Mouse (Mus musculus) heart, embryonic 14.5 days (tissue): ENCODE measurements around the gene Ccdc65. TPM values are rescaled to one million over a fixed set of nuclear protein-coding genes. Genes with fewer than 3 reads are reported as not detected.
"Not testable (repeated sequence)": the region's sequence is repeated elsewhere in the genome, so short reads cannot be mapped to it uniquely, and the experiment has no call there.

Source experiments
- ATAC-seq: fragments of 200-750 bp; cut with Nextera tagmentation; 2 replicates; pipeline ENCODE4 v1.8.0; 2017; ENCODE audit warnings: low read depth, moderate TSS enrichment; ENCODE audit not compliant: insufficient number of reproducible peaks, insufficient read depth, low FRiP score
- H3K27ac ChIP-seq, 2 experiments: fragments of 200-500 bp in 1 of 2; fragments of 300-500 bp in 1 of 2; sonication (generic) in 1 of 2; replicated peaks in 1 of 2; 2 replicates each; pipeline ENCODE4 v1.5.1; 2012 to 2014; ENCODE audit warnings: low read depth in 2 of 2, low read length in 2 of 2, control low read depth in 1 of 2, mild to moderate bottlenecking in 1 of 2, mixed read lengths in 1 of 2; ENCODE audit not compliant: control insufficient read depth in 1 of 2, insufficient read depth in 1 of 2
- H3K27me3 ChIP-seq: fragments of 300-500 bp; sonication (generic); 2 replicates; pipeline ENCODE4 v1.6.1; 2014; ENCODE audit warnings: mild to moderate bottlenecking, low read length, control low read depth; ENCODE audit not compliant: control insufficient read depth, insufficient read depth
- H3K36me3 ChIP-seq: fragments of 300-500 bp; sonication (generic); 2 replicates; pipeline ENCODE4 v1.6.1; 2014; ENCODE audit warnings: mild to moderate bottlenecking, control low read depth, low read length, mixed read lengths; ENCODE audit not compliant: control insufficient read depth, insufficient read depth
- H3K4me1 ChIP-seq, 2 experiments: fragments of 200-500 bp in 1 of 2; fragments of 300-500 bp in 1 of 2; sonication (generic) in 1 of 2; 2 replicates each; pipeline ENCODE4 v1.6.1; 2012 to 2014; ENCODE audit warnings: low read length in 2 of 2, control low read depth in 1 of 2, mixed read lengths in 1 of 2; ENCODE audit not compliant: control insufficient read depth in 2 of 2, insufficient read depth in 2 of 2
- H3K4me2 ChIP-seq: fragments of 300-500 bp; sonication (generic); 2 replicates; pipeline ENCODE4 v1.6.1; 2014; ENCODE audit warnings: mild to moderate bottlenecking, low read length
- H3K4me3 ChIP-seq, 2 experiments: fragments of 200-500 bp in 1 of 2; fragments of 300-500 bp in 1 of 2; sonication (generic) in 1 of 2; 2 replicates each; pipeline ENCODE4 v1.5.1; 2012 to 2014; ENCODE audit warnings: low read length in 2 of 2, mild to moderate bottlenecking in 2 of 2, control low read depth in 1 of 2, low read depth in 1 of 2, moderate library complexity in 1 of 2; ENCODE audit not compliant: control insufficient read depth in 1 of 2, insufficient read depth in 1 of 2
- H3K9ac ChIP-seq: fragments of 300-500 bp; sonication (generic); 2 replicates; pipeline ENCODE4 v1.6.1; 2014; ENCODE audit warnings: mild to moderate bottlenecking, low read length
- H3K9me3 ChIP-seq: fragments of 300-500 bp; sonication (generic); 2 replicates; pipeline ENCODE4 v1.6.1; 2016; ENCODE audit warnings: low read length, control low read depth; ENCODE audit not compliant: control insufficient read depth
- WGBS: fragments of 180-500 bp; shearing (Covaris S2); extraction: QIAGEN DNeasy Blood & Tissue Kit; methylation state at CpG from one replicate; pipeline ENCODE4 v1.1.7; 2014; 5-methylcytosine and 5-hydroxymethylcytosine counted together
- polyA plus RNA-seq: library from polyadenylated mRNA; unstranded; fragments of >200 nt; fragmentation: Nextera tagmentation; extraction: Ambion mirVana; gene quantifications from 2 replicates; pipeline ENCODE4 v1.2.1, GENCODE M21; 2014

Gene Ccdc65
- polyA plus RNA-seq, 1 experiment from 2014 or later, result 0.89 TPM

DNA sequence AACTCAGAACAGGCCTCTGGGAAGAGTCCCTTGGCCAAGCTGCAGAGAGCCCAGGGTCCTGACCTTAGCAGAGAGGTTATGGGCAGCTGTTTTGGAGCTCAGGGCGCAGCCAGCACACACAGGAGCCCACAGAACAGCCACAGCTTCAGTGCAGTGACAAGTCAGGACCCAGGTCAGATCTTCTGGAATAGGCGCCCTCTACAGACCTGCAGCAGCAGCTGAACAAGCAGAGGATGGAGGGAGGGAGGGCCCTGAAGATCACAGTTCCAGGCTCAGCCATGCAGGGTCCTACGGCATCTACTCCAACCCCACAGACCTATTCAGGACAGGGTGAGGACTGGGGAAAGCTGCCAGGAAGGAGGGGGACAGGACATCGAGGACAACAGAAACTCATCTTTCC, 30.8 kb downstream of the Ccdc65 start:
- no peak overlapping the region for H3K4me3 ChIP-seq
- no peak overlapping the region for H3K27ac ChIP-seq
- H3K4me2 ChIP-seq, result no peak overlapping the region
- WGBS, result 65% methylated on average over 4 of the region's 4 CpGs
- ATAC-seq, result no peak
- no peaks in the 10 kb centered on the region for H3K9me3 ChIP-seq
- no peak overlapping the region for H3K9ac ChIP-seq
- H3K27me3 ChIP-seq, result no peaks in the 10 kb centered on the region
- H3K36me3 ChIP-seq, result peaks cover 66% of the 10 kb centered on the region
- H3K4me1 ChIP-seq, result peaks cover 6 to 7% of the 10 kb centered on the region in 2 experiments; a peak in 3 of 4 replicates

DNA sequence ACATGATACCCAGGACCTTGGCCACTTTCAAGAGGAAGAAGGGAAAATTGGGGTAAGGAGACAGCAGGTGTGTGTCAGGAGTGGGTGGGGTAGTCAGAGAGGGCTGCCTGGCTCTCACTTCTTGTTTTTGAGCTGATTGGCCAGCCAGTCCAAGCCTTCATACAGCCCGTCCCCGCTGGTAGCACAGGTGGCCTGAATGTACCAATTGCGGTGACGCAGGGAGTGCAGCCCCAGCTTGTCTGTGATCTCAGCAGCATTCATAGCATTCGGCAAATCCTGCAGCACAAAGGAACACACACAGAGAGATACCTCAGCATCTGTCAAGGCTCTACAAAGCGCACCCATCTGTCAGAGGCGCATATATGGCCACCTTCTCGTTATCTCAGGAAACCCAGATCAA, 32.2 kb downstream of the Ccdc65 start:
- 90% methylated on average over 8 of the region's 8 CpGs for WGBS
- Histone ChIP-seq H3K4me1 (peaks cover 4 to 8% of the 10 kb centered on the region in 2 experiments), H3K36me3 (peaks cover 66% of the 10 kb centered on the region), H3K9ac (no peak overlapping the region), H3K27ac (no peak overlapping the region), H3K9me3 (no peaks in the 10 kb centered on the region), H3K4me2 (no peak overlapping the region), H3K4me3 (no peak overlapping the region), H3K27me3 (no peaks in the 10 kb centered on the region)
- ATAC-seq, result no peak

DNA sequence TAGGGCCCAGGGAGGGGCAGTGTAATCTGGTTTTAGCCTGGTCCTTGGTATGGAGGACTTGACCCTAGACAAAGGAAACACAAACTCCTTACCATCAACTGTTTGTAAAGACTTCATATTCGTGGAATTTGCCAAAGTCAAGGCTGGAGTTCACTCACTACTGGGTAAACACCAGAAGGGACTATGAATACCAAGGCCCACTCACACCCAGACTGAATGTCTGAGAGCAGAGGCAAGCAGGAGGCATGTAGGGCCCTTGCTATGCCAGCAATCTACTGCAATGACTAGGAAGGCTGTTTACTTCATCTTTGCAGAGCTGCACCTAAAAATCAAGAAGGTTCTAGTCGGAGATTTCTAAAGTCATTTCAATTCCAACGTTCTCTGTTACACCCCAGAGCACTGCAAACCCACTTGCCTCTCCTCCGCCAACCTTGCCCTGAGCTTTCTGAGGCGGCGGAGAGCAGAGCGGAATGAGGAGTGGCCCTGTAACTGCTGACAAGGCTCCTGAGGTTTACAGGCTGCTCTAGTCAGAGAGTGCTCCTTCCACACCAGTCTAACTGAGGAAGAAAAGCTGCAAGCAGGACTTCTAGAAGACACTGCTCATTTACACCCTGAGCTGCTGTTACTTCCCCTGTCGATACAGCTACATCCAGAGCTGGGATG, 34.9 kb downstream of the Ccdc65 start:
- H3K9ac ChIP-seq, result no peak overlapping the region
- H3K36me3 ChIP-seq, result peaks cover 43% of the 10 kb centered on the region
- H3K4me2 ChIP-seq, result no peak overlapping the region
- 81% methylated on average over 8 of the region's 8 CpGs for WGBS
- no peak for ATAC-seq
- H3K4me3 ChIP-seq, result no peak overlapping the region
- H3K9me3 ChIP-seq, result no peaks in the 10 kb centered on the region
- H3K27me3 ChIP-seq, result no peaks in the 10 kb centered on the region
- peaks cover 13 to 30% of the 10 kb centered on the region in 2 experiments for H3K4me1 ChIP-seq
- no peak overlapping the region for H3K27ac ChIP-seq

DNA sequence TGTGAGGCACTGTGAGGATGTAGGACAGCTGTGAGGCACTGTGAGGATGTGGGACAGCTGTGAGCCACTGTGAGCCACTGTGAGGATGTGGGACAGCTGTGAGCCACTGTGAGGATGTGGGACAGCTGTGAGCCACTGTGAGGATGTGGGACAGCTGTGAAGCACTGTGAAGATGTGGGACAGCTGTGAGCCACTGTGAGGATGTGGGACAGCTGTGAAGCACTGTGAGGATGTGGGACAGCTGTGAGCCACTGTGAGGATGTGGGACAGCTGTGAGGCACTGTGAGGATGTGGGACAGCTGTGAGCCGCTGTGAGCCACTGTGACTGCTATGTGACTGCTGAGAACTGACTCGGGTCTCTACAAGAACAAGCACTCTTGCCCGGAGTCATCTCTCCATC, 35.9 kb downstream of the Ccdc65 start:
- not testable (repeated sequence) for ATAC-seq, H3K4me2 ChIP-seq, H3K9ac ChIP-seq, H3K4me3 ChIP-seq, H3K27ac ChIP-seq, H3K9me3 ChIP-seq, H3K27me3 ChIP-seq
- WGBS, result 79% methylated on average over 3 of the region's 3 CpGs
- peaks cover 13 to 30% of the 10 kb centered on the region in 2 experiments for H3K4me1 ChIP-seq
- H3K36me3 ChIP-seq, result peaks cover 38% of the 10 kb centered on the region

DNA sequence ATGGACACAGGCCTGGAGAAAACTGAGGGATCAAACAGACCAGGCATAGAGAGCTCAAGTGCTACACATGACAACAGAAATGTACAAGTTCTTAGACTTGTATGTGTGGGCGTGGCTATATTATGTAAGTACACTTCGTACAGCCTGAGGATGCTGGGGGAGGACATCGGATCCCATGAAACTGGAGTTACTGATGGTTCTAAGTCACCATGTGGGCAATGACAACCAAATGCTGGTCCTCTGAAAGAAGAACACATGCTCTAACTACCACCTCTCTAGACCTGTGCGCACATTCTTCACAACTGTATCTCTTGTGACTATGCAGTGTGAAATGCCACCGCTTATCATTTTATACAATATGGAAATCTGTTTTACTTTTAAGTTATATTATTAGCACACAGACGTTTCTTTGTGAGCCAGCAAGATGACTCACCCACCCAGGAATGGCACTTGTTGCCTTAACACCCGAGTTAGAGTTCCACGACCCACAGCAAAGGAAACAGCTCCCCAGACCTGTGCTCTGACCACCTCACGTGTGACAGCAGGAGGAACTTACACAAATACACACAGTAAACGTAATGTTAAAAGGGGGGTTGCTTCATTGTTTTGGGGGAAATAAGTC, 38.4 kb downstream of the Ccdc65 start:
- Histone ChIP-seq H3K27ac (no peak overlapping the region), H3K36me3 (peaks cover 21% of the 10 kb centered on the region), H3K4me2 (no peak overlapping the region), H3K4me1 (peaks cover 13 to 30% of the 10 kb centered on the region in 2 experiments), H3K9me3 (no peaks in the 10 kb centered on the region), H3K4me3 (no peak overlapping the region), H3K9ac (no peak overlapping the region), H3K27me3 (no peaks in the 10 kb centered on the region)
- ATAC-seq, result no peak
- WGBS, result 57% methylated on average over 10 of the region's 10 CpGs

DNA sequence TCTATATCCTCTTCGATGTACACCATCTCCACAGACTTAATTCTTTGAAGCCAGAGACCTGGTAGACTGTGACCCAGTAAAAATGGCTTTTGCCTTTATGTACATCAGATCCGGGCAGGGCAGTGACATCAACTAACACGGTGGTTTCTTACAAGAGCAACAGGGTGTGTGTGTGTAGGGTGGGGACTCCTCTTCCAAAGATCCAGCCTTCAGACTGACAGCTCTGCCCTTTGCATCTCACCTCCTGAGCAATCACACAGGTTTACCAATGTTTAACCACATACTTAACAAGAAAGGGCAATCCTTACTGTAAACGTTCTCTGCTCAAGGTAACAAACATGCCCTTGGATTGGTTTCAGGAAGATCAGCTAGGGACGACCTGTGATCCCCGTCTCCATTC, 39.3 kb downstream of the Ccdc65 start:
- Histone ChIP-seq H3K27ac (no peak overlapping the region), H3K9ac (no peak overlapping the region), H3K4me3 (no peak overlapping the region), H3K4me1 (peaks cover 13 to 30% of the 10 kb centered on the region in 2 experiments), H3K36me3 (peaks cover 14% of the 10 kb centered on the region), H3K4me2 (no peak overlapping the region), H3K9me3 (no peaks in the 10 kb centered on the region), H3K27me3 (no peaks in the 10 kb centered on the region)
- 84% methylated on average over 6 of the region's 6 CpGs for WGBS
- no peak for ATAC-seq

DNA sequence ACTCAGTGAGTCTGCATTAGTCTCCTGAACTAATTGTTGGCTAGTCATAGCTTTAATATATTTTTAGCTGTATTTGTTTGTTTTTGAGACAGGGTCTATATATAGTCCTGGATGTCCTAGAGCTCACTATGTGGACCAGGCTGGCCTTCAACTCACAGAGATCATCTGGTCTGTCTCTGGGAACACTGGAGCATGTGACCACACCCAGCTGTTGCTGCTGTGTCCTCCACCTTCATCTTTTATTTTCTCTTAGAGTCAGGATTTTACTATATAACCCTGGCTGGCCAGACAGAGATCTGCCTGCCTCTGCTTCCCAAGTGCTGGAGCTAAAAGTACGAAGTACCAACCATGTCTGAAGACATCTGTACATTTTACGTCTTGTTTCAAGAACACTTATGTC, 41.1 kb downstream of the Ccdc65 start:
- Histone ChIP-seq H3K4me2 (no peak overlapping the region), H3K4me3 (no peak overlapping the region), H3K9ac (no peak overlapping the region), H3K4me1 (peaks cover 13 to 39% of the 10 kb centered on the region in 2 experiments), H3K9me3 (no peaks in the 10 kb centered on the region), H3K27ac (no peak overlapping the region), H3K36me3 (peaks cover 15% of the 10 kb centered on the region), H3K27me3 (no peaks in the 10 kb centered on the region)
- WGBS, result 95% methylated on average over 2 of the region's 2 CpGs
- ATAC-seq, result no peak
